Mouse (Mus musculus) adrenal gland, postnatal 10 days (tissue): ENCODE data around the gene Cers6. TPM values are rescaled to one million over a fixed set of nuclear protein-coding genes. Genes with fewer than 3 reads are reported as not detected.
A peak's percentile ranks its signal among the peaks of the same experiment; 100 is the strongest.

Experiments used
- DNase-seq: peaks from one replicate; pipeline ENCODE4 v3.0.0; 2021; ENCODE audit warnings: mixed read lengths
- long read RNA-seq, 2 experiments: library from polyadenylated mRNA; stranded (forward); transcript quantifications; one replicate each; pipeline ENCODE4 v2.0.0; 2021
- total RNA-seq, 2 experiments: library from RNA; stranded (reverse); gene quantifications; 2 replicates each; pipeline ENCODE4 v1.2.3; 2021

Cers6 gene
- total RNA-seq, result 1 to 10 TPM; 8.0 to 9.6 TPM
- long read RNA-seq, experiment 1, partial matches to known transcripts, result 1 of 2 reads
- long read RNA-seq, experiment 1, other reads (novel, unspliced or antisense), result 0 of 2 reads
- long read RNA-seq, experiment 2, result 0 reads

DNA sequence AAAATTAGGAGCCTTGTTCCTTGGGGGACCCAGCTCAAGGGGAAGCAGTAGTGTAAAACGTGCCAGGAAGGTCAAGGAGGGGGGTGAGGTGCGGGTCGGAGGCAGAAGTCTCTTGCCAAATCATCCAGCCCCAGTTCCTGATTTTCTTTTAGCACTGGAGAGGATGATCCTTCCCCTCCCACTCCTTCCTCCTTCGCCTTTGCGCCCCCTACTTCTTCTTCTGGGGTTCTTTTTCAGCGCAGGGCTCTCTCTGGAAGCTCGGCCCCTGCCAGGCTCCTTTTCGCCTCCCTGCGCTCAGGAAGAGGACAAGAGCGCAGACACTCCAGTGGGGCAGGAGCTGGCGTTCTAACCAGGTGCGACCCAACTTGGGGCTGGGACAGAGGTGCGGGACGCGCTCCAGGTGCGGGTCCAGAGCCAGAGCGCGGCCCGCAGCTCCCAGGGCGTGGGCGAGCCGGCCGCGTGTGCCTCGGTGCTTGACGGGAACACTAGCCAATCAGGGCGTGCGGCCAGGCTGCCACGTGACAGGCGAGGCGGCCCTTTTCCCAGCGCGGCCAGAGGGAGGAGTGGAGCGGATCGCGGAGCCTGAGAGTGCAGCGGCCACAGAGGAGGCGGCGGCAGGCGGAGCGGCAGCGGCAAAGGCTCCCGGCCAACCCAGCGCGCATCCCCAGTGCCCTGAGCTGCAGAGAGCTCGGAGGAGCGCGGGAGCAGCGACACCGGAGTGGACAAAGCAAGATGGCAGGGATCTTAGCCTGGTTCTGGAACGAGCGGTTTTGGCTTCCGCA lies at the start of gene Cers6:
Gene Cers6, plus strand, starts transcription at position 538 of the 782 bp plus-strand sequence.
- DNase-seq, result peak; percentile 98

DNA sequence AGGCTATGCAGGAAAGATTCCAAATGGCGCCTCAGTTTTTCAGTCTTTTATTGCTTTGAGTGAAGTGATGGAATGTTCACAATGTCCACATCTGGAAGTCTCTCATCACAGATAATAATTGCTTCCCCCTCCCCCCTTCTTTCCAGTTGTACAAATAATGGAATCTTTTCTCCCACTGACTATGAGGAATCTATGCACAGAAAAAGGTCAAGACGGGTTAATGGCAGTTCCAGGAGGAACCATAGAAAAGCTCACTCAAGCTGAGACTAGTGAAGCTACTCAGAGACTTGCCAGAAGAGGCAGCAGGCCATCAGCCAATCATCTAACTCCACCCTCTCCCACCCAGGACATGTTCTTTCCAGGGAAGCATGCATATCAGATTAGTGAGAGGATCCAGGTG lies 46.8 kb upstream of the Cers6 start:
- DNase-seq, result no peak

DNA sequence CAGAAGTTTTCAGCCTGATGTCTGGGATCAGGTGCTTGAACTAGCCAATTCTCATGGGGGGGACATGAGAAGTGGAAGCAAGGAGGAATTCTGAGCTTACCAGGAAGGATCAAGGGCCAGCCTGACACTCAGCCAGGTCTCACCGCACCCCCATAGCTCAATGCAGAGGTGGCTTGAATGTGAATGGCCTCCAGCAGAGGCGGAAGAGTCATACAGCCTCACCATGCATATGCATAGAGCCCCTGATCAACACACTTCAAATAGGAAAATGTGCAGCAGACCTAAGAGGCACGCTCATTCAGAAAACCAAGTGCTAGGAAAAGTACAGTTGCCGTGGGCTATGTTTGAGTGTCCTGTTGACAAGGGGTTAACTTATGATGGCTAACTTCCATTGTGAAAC lies 42.2 kb upstream of the Cers6 start:
- DNase-seq, result no peak

DNA sequence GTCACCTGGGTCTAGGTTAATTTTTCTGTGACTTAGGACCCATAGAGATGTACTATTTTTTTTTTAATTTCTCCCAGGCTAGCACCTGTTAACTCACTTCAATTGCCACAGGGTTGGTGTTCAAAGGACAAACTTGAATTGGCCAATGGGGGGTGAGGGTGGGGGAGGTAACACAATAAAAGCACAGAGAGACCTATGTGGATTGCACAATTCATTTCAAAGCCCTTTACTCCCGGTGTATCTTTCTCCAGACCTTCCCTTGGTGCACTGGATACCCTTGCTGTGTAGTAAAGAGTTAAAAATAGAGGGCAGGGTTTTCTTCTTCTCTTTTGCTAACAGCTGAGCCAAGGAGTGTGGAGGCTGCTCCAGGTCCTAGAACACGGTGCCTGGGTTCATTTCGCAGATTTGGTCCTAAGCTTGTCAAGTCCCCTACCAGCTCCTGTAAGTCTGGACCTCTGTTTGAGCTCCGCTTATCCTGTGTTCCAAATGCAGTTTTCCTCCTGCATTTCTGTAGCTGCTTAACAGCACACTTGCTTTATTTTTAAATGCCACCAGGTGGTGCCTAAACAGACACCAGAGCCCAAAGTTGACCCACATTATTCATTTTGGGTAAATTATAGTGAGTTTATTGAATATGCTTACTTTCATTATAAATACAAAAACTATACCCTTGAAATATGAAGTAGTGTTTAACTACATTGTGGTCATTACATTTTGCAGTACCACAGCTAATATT lies 38.9 kb upstream of the Cers6 start:
- no peak for DNase-seq

DNA sequence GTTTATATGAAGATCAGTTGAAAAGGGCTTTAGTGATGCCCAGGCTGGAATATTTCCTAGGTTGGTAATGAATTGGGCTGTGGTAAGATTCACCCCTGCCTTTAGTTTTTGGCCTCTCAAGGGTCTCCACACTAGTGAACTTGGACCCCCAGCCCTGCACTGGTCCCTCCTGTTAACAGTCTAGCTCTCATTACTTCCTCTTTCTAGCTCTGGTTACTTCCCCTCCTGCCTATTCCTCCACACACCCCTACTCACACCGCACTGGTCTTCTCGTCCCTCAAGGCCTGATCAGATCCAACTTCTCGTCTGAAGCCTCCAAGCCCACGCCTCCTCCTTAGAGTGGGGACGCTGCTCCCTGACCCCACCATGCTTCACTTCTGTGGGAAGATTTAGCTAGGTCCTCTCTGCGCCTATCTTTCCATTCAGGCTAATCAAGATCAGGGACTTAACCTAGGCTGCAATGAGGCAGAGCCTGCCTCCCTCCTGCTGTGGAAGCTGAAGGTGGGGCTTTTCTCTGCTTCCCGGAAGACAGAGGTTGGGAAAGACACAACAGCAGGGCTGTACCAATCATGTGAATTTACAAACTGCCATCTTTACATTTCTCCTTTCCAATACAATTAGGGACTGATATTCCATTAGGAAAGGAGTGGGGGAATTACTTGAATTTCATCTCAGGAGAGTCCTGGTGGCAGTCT lies 35.8 kb upstream of the Cers6 start:
- DNase-seq, result no peak

DNA sequence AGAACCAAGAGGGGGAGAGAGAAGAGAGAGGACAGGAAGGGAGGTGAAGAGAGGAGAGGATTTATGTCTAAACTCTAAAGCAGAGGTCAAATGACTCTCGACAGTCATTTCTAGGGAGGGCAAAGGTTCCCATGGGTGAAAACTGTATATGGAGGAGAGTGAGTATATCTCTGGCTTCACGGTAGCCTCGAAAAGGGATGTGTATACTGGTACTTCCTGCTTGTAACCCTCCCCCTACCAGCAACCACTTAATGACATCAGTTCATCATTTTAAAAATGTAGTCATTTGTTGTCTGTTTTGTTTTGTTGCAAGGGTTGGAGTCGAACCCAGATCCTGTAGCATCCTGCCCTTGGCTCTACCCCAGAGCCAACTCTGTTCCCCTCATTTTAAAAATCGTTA lies 17.9 kb upstream of the Cers6 start:
- no peak for DNase-seq

DNA sequence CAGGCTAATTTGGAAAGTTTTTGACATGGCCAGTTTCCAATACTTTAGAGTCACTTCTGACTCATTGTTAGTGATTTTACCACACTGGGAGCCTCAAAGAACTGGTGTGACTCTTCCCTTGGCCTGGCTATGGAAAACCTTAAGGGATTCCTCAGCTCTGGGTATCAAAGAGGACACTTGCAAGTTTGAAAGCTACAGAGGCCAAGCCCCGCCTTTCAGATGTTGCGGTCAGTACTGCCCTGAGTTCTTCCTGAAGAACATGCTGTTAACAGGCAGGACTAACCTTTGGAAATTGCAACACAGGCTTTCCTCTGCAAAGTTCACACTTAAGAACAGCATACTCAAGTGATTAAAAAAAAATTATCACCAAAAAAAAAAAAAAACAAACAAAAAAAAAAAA lies 16.7 kb upstream of the Cers6 start:
- DNase-seq, result no peak

DNA sequence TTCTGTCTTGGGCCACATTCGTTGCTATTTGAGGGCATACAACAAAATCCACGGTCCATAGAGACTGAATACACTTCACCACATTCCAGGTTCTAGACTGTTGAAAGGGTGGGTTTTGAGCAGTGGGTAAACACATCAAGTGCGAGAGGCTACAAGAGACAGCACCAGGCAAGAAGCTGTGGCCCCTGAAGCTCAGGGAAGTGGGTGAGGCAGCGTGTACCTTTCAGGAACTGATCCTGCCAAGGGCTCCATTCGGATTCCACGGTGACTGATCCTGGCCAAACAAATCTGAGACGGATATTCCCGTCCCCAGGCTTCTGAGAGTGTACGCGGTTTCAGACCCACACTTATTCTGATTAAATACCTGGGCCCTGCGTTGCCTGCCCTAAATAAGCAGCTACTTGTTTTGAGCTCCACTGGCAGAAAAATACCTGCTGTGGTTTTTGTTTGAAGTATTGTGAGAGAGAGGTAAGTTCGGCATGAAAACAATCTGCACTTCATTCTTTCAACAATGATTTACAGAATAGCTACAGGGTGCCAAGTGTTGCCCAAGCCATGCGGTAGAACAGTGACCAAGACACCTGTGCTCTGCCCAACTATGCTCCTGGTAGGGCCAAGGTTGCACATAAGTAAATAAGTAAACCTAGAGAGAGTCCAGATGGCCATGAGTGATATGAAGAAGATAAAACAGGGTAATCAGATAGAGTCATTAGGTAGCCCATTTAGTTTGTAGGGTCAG lies 16.1 kb upstream of the Cers6 start:
- no peak for DNase-seq

DNA sequence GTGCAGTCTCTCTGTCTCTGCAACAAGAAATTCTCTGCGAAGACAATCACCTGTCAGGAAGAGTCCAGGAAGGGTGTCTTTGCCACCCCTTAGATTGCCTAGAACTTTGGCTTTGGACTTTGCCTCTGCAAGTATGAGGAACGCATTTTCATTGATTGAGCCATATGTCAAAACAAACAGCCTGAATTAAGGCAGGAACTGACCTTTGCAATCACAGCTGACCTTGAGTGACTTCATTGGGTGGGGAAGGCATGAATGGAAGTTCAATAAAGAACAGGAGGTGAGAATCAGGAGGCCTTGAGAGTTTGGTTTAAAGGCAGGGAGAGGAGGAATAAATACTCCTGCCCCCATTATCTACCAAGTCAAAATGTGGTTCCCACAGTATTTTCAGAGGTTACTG lies 850 bp upstream of the Cers6 start:
- no peak for DNase-seq

DNA sequence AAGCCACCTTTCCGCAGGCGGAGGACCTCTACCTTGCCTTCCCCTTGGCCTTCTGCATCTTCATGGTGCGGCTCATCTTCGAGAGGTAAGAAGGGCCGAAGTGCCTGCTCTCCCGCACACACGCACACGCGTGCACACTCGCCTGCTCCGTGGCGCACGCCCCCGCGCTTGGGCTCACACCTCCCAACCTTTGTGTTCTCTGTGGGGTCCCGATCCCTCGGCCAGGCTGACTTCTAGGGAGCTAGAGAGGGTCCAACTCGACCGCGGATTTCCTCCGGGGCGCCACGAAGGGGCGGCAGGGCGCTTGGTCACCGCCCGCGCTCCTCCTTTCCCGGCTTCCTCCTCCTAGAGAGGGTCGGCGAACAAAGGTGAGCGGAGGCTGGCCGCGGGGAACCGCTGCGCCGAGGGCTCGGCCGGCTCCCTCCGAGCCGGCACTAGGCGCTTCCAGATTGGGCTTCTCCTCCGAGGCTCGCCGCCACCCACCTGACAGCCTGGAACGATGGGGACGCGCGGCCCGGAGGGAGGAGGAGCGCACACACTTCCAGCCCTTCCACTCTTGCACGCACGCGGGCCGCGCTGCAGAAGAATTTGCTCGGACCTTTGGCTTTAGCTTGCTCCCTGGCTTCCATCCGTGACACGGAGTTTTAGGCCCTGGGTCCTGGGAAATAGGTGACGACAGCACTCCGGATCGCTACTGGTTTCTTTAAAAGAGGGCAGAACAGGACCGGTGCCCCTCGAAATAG lies 651 bp downstream of the Cers6 start:
- peak; percentile 65 for DNase-seq

DNA sequence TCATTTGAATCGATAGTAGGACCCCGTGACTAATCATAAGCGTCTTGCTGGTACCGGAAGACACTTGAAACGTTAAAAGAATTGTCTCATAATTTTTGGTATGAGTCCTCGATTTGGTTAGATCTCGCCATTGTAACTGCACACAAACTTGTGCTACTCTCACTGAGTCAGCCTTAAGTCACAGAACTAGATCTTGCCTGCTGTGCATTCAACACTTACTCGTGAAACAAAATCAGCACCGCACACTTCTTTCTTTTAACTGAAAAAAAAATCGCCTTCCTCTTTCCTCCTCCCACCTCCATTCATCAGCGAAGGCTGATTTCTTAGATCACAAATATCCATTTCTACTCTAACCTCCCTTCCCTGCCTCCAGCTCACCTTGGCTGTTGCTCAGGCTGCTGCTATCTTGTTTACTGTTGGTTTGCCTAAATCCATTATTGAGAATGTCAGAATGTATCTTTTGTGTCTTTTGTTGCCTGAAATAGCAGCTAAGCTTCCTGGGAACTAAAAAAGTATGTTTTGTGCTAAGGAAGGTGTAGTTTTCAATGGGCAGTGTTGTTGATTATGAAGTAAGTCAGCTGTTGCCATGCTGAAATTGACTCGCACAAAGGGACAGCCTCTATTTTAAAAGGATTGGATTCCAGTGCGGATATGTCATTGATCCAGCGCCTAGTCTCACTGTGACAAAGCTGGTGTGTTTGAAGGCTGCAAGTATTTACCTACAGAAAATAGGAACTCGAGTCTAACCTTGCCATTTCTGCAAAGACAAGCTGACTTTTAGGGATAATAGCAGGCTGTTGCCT lies 1.4 kb downstream of the Cers6 start:
- no peak for DNase-seq

DNA sequence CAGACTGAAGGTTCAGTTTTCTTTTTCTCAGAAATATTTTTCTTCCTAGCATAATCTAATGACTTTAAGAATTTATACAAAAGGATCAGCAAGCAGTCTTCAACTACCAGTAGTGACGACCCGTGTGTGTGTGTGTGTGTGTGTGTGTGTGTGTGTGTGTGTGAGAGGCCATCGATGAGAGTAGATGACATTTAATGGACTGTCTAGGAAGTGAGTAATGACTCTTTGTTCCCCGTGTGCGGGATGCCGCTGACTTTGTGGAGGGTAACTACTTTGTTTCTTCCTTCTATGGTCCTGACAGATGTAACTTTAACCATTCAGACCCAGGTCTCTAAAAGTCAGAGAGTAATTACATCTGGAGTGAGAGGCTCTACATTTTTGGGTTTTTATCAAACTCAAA lies 2.3 kb downstream of the Cers6 start:
- DNase-seq, result no peak

DNA sequence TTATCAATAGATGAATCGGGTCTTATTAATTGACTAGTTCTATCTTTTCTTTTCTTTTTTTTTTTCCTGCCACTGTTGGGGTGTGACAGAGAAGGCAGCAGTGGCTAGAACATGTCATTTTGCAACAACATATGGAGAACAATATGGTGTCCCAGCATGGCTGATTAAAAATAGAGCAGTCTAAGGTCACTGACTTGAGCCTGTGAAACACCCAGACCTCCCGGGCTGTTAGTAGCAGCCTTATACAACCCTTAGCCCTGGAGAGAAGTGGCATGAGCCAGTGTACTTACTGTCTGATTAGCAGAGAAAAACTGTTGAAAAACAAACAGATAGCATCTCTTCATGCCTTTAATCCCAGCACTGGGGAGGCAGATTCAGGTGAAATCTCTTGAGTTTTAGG lies 3.1 kb downstream of the Cers6 start:
- no peak for DNase-seq

DNA sequence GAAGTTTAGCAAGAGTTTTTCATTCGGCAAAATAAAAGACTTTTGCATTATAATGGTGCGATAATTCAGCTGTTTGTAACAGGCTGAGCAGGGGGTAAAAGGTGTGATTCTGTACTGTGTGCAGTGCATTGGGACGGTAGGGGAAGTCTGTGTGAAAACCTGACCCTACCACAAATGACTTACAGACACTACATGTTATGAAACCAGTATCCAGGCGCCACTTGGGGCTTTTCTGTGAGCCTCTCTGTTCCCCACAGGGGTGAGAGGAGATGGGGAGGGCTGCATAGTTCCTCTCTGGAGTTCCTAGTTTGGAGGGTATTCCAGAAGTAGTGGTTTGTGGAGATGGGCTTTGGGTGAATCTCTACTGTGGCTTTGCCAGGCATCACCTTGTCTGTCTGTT lies 5.9 kb downstream of the Cers6 start:
- DNase-seq, result no peak

DNA sequence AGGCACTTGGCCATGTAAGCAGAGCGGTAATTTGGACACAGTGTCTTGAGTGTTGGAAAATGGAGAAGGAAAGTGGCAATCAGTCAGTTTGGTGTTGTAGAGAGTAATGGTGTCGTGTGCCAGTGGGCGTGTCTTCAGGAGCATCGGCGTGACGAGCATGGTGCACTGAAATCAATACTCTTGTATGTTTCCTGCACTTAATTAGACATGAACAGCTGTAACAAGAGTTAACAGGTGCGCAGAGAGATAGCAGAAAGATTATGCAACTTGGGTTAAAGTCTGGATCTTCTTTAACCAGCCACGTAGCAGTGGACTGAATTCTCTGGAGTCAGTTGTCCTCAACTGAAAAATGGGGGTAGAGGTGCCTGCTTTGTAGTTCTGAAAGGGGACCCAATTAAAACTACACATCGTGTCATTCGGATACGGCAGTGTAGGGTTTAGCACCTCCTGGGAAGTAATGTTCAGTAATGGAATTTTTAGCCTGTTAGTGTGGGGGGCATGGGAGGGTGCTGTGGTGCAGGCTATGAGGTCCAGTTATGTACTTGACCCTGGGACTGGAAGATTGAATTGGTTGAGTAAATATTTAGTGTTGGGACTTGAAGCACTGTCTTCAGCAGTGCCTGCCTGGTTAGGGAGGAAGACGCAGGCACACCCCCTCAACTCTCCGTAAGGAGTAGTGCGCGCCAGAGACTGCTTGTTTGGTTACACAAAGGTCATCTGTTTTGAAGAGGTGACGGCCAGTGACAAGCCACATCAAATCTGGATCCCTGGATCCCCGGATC lies 9.9 kb downstream of the Cers6 start:
- no peak for DNase-seq

DNA sequence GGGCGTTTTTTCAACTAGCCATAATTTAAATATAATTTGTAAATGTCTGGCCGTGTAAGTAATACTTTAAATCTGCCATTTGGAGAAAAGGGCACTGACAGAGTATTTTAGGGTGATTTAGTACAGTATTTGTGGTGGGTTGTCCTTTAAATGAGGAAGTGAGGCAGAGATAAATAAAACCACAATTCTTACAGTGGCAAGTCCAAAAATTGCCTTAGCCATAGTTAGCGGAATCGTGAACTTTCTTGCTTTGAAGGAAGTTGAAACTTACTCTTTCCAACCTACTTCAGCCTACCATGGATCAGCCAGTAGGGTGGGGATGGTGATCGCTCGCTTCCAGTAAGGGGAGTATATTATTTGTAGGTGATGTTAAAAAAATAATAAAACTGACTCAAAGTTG lies 11.8 kb downstream of the Cers6 start:
- no peak for DNase-seq

DNA sequence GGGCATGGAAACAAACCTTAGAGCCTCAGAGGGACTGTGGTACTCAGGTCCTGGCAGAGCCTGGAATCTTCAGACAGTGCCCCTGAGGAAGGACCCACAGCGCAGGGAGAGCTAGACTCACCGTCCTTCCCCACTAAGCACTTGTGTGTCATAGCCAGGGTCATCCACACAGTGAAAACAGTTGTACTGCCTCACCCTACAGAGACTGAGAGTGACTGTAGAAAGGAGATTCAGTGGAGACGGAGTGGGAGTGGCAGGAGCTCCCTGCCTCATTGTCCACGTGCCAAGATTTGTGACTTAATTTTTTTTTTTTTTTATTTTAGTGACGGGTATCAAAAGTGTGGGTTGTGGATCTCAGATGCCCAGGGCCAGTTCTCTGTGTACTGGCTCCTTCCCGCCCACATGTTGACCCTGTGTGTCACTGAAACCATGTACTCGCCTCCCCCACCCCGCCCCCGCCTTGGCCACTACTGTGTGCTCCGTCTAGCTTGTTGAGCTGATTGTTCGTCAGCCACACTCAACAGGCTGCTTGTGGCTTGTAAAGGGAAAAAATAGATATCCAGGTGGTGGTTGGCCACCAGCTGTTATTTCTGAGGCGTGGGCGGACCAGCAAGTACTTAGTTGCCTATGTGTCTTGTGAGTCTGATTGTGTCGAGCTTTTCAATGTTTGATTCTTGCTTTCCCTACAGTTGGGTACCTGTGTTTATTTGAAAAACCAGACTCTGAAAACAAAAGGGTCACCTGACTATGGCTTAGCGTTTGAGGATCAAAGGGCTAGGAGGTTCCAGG lies 12.6 kb downstream of the Cers6 start:
- no peak for DNase-seq

DNA sequence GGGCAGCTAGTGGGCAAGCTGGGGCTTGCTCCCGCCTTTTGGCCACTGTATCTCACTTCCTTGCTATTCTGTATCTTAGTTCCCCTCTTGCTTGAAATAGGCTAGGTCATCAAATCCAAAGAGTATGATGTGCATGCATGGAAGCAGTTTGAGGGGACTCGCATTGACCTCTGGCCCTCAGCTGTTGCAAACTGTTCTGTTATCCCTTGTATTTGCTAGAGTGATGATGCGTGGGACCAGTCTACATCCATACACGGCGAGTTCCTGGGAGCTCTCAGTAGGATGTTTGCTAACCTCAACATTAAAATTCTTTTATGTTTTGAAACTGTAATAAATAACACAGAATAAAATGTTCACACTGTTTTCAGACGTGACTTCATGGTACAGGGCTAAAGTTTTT lies 13.3 kb downstream of the Cers6 start:
- no peak for DNase-seq

DNA sequence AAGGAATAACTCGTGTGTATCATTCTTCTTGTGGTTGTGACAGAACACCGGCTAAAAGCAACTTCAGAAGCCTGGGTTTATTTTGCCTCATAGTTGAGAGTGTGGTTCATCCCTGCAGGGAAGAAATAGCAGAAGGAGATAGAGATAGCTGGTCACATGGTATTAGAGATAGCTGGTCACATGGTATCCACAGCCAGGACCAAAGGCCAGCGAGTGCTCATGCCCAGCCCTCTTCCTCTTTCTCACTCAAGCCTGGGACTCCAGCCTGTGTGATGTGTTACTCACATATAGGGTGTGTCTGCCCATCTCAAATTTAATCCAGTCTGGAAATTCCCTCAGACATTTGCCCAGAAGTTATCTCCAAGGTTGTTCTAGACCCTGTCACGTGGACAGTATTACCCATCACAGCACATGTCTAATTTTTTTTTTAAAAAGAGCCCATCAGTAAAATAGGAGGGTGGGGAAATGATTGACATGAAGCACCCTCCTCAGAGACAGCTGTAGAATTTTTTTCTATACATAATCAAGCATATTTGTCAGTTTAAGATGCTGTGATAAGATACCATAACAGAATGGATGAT lies 17.9 kb downstream of the Cers6 start:
- DNase-seq, result no peak
